Mouse (Mus musculus): Measurements from ENCODE around the gene Naa38.

GRCm38 (mm10) chr11:69400083-69400850, 5.0 kb downstream of the Naa38 start:
- TF ChIP-seq CTCF (IDR thresholded peaks at IDR 0.05; ENCODE audit: low read depth) (no peak), EP300 (IDR thresholded peaks at IDR 0.05; ENCODE audit: low read depth) (no peak)

All from liver, postnatal 0 days (tissue).